Mouse (Mus musculus) limb, embryonic 12.5 days (tissue): ENCODE results near the gene Naa80. TPM values are rescaled to one million over a fixed set of nuclear protein-coding genes. Genes with fewer than 3 reads are reported as not detected.
A peak's percentile ranks its signal among the peaks of the same experiment; 100 is the strongest.

Experiments
- ATAC-seq: fragments of 200-750 bp; cut with Nextera tagmentation; 2 replicates; pipeline ENCODE4 v1.8.0; 2017; ENCODE audit warnings: low read depth, moderate TSS enrichment; ENCODE audit not compliant: insufficient number of reproducible peaks, insufficient read depth, low FRiP score, low TSS enrichment
- H3K27ac ChIP-seq: fragments of 300-500 bp; sonication (generic); 2 replicates; pipeline ENCODE4 v1.5.1; 2016; ENCODE audit warnings: mild to moderate bottlenecking, moderate library complexity
- H3K27me3 ChIP-seq: fragments of 300-500 bp; sonication (generic); 2 replicates; pipeline ENCODE4 v1.6.1; 2016; ENCODE audit warnings: mild to moderate bottlenecking, moderate library complexity
- H3K36me3 ChIP-seq: fragments of 300-500 bp; sonication (generic); 2 replicates; pipeline ENCODE4 v1.6.1; 2016; ENCODE audit warnings: mild to moderate bottlenecking, moderate library complexity
- H3K4me1 ChIP-seq: fragments of 300-500 bp; sonication (generic); replicated peaks from 2 replicates; pipeline ENCODE4 v1.6.1; 2016
- H3K4me2 ChIP-seq: fragments of 300-500 bp; sonication (generic); 2 replicates; pipeline ENCODE4 v1.6.1; 2016; ENCODE audit warnings: mild to moderate bottlenecking, moderate library complexity
- H3K4me3 ChIP-seq: fragments of 300-500 bp; sonication (generic); replicated peaks from 2 replicates; pipeline ENCODE4 v1.5.1; 2016; ENCODE audit warnings: mild to moderate bottlenecking
- H3K9ac ChIP-seq: fragments of 300-500 bp; sonication (generic); replicated peaks from 2 replicates; pipeline ENCODE4 v1.6.1; 2016; ENCODE audit warnings: mild to moderate bottlenecking, moderate library complexity
- H3K9me3 ChIP-seq: fragments of 300-500 bp; sonication (generic); 2 replicates; pipeline ENCODE4 v1.6.1; 2016; ENCODE audit warnings: mild to moderate bottlenecking, moderate library complexity
- WGBS: fragments of 180-500 bp; shearing (Covaris S2); methylation state at CpG from one replicate; pipeline ENCODE4 v1.1.7; 2016; 5-methylcytosine and 5-hydroxymethylcytosine counted together
- polyA plus RNA-seq: library from polyadenylated mRNA; unstranded; fragments of >200 nt; fragmentation: Nextera tagmentation; extraction: Ambion mirVana; gene quantifications from 2 replicates; pipeline ENCODE4 v1.2.1, GENCODE M21; 2016

The Naa80 gene
- polyA plus RNA-seq, 1 experiment from 2014 or later = 14.3 TPM

- peaks cover 63% of the 10 kb centered on the region for H3K4me1 ChIP-seq
- H3K4me3 ChIP-seq = peak overlapping the region; percentile 39
- no peak; the same call in none of the 2 replicates for ATAC-seq
Observed at GRCm38 (mm10) chr9:107611456-107612190, 32.9 kb downstream of the Naa80 start.

DNA sequence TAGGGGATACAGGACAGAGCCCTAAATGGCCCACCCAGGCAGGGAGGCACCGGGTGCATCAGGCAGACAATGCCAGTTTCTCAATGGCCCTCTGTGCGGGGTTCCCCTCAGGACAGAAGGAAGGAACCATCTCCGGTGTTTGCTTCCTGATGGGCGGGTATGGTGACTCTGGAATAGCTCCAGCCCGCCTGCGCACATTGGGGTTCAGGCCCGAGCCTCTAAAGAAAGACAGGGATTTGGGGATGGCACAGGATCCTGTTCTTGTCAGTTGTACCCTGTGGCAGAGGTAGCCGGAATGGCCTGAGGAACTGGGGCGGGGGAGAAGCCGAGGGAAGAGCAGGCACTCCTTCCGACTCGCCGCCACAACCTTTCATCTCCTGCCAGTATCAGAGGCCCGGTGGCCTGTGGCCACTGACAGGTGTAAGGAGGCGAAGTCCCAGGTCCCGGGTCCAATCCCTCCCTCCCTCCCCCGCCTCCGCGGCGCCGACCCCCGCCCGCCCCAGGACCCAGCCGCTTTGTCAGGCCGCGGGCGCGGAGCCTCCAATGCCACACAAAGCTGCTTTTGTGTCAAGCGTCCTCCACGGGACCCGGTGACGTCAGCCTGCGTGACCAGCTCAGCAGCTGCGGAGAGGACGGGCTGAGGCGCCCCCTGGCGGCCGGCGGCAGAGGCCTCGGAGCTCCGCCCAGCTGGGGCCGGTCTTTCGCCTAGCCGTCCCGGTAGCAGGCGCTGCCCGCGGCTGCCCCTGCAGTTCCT is 33.7 kb downstream of the Naa80 start:
- Histone ChIP-seq H3K36me3 (peaks cover 39% of the 10 kb centered on the region), H3K9ac (peak overlapping the region; percentile 60), H3K27me3 (no peaks in the 10 kb centered on the region), H3K27ac (peak overlapping the region; percentile 91), H3K4me3 (peak overlapping the region; percentile 39), H3K4me1 (peaks cover 56% of the 10 kb centered on the region), H3K9me3 (no peaks in the 10 kb centered on the region), H3K4me2 (peak overlapping the region; percentile 70)
- WGBS = 9% methylated on average over 46 of the region's 48 CpGs
- peak; percentile 87 for ATAC-seq

More at GRCm38 (mm10) chr9:107611456-107612190, 32.9 kb downstream of the Naa80 start:
- WGBS = 79% methylated on average over 6 of the region's 6 CpGs
- Histone ChIP-seq H3K9ac (peak overlapping the region; percentile 60; the same call in 1 of the 2 replicates), H3K4me2 (peak overlapping the region; percentile 70), H3K27me3 (no peaks in the 10 kb centered on the region), H3K9me3 (no peaks in the 10 kb centered on the region), H3K27ac (peak overlapping the region; percentile 91), H3K36me3 (peaks cover 33% of the 10 kb centered on the region)

DNA sequence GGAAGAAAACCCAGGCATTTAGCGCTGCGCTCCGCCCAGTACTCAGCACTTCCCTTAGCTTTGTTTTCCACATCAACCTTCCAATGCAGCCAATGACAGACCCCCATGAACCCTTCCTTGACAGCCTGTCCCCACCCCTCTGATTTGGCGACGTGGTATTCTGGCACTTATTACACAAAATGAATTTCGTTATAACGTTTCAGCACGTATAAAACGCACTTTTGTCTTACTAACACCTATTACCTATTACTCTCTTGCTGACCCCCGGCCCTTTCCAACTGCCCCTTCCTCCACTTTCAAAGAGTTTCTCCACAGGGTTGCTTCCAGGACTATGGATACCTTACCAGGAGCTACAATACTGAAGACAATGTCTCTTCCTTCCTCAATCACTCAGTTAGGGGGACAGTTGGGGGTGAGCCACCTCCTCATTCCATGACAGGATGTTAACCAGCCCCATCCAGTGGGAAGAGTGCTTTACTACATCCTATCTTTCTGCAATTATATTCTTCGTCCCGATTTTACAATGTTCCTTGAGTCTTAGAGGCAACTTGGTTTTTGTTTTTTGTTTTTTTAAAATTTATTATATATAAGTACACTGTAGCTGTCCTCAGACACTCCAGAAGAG is 34.4 kb downstream of the Naa80 start:
- WGBS = 12% methylated on average over 12 of the region's 12 CpGs
- H3K4me1 ChIP-seq = peaks cover 49% of the 10 kb centered on the region

GRCm38 (mm10) chr9:107615035-107615434 is 36.3 kb downstream of the Naa80 start:
- ATAC-seq = no peak
- H3K36me3 ChIP-seq = peaks cover 65% of the 10 kb centered on the region
- no peak overlapping the region for H3K9ac ChIP-seq
- H3K4me3 ChIP-seq = no peak overlapping the region
- 87% methylated on average over 4 of the region's 4 CpGs for WGBS
- no peak overlapping the region for H3K27ac ChIP-seq
- no peaks in the 10 kb centered on the region for H3K9me3 ChIP-seq
- H3K27me3 ChIP-seq = no peaks in the 10 kb centered on the region
- H3K4me1 ChIP-seq = peaks cover 33% of the 10 kb centered on the region
- H3K4me2 ChIP-seq = no peak overlapping the region

More for the DNA sequence above, 34.4 kb downstream of the Naa80 start:
- peak overlapping the region; percentile 70 for H3K4me2 ChIP-seq
- ATAC-seq = no peak; the same call in 1 of the 2 replicates
- H3K9ac ChIP-seq = peak overlapping the region; percentile 45
- H3K27ac ChIP-seq = peak overlapping the region; percentile 91
- peak overlapping the region; percentile 39 for H3K4me3 ChIP-seq
- H3K36me3 ChIP-seq = peaks cover 46% of the 10 kb centered on the region
- no peaks in the 10 kb centered on the region for H3K27me3 ChIP-seq
- no peaks in the 10 kb centered on the region for H3K9me3 ChIP-seq

DNA sequence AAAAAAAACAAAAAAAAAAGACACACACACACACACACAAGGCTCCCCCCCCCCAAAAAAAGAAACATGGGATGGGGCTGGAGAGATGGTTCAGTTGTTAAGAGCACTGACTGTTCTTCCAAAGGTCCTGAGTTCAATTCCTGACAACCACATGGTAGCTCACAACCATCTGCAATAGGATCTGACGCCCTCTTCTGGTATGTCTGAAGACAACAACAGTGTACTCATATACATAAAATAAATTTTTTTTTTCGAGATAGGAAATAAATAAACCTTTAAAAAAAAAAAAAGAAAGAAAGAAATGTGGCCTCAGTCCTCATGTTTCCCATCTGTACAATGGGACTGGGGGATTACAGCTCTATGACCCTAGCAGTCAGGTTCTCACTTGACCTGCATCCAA is 38.8 kb downstream of the Naa80 start:
- H3K4me2 ChIP-seq = no peak overlapping the region
- H3K4me3 ChIP-seq = no peak overlapping the region
- 79% methylated on average over 2 of the region's 2 CpGs for WGBS
- H3K4me1 ChIP-seq = peaks cover 9% of the 10 kb centered on the region; the same call in 1 of the 2 replicates
- no peak for ATAC-seq
- no peaks in the 10 kb centered on the region for H3K9me3 ChIP-seq
- peaks cover 79% of the 10 kb centered on the region for H3K36me3 ChIP-seq
- H3K27me3 ChIP-seq = no peaks in the 10 kb centered on the region
- no peak overlapping the region for H3K27ac ChIP-seq
- H3K9ac ChIP-seq = no peak overlapping the region

DNA sequence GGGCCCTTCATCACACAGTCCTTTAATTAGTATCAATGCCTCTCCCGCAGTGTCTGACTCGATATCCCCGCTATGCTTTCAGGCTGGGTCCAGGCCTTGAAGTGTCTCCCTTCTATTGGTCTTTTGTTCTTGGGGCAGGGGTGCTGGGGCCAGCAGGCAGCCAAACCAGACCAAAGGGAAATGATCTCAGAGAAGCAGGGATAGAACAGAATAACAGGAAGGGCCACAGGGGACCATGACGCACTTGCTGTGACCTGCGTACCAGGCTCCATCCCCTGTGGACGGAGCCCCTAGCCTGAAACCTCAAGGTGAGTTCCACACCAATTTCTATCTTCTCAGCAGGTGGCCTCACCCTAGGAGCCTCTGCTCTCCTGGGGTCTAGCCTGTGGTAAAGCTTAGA is 39.4 kb downstream of the Naa80 start:
- H3K27ac ChIP-seq = no peak overlapping the region
- 94% methylated on average over 6 of the region's 6 CpGs for WGBS
- no peaks in the 10 kb centered on the region for H3K27me3 ChIP-seq
- H3K4me3 ChIP-seq = no peak overlapping the region
- H3K4me2 ChIP-seq = no peak overlapping the region
- peaks cover 85% of the 10 kb centered on the region for H3K36me3 ChIP-seq
- H3K4me1 ChIP-seq = peaks cover 6% of the 10 kb centered on the region; the same call in 1 of the 2 replicates
- H3K9me3 ChIP-seq = no peaks in the 10 kb centered on the region
- no peak for ATAC-seq
- H3K9ac ChIP-seq = no peak overlapping the region

DNA sequence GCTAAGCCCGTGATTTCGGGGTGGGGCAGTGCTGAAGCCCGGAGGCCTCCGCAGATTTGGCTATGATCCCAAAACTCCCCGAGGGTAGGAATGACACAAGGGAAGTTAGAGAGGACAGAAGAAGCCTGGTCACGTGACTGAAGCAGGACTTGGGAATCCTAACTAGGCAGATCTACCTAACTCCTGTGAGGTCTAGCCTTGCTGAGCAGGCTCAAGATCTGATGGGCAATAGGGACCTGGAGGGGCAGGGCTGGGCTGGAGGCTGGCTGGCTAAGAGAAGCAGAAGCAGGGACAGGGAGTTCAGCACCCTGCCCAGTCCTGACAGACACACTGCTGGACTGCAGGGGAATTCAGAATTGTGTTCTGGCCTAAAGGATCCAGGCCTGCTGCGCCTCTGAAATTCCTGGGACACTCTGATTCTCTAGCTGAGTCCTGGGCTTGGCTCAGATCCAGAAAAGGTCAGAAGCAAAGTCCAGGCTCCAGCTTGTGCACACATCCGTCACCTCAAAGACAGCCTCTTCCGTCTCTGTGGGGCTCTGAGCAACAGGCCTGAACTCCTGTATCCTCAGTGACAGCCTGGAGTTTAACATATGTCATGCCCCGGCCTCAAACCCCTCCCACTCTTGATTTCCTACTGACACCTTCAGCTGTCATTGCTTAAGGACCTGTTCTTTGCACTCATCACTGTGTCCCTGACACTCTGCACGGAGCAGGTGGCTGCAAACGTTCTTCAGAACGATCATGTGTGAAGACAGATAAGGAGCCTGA is 40.3 kb downstream of the Naa80 start:
- no peak for ATAC-seq
- H3K27ac ChIP-seq = no peak overlapping the region; the same call in 1 of the 2 replicates
- H3K36me3 ChIP-seq = peaks cover 87% of the 10 kb centered on the region
- H3K4me3 ChIP-seq = no peak overlapping the region
- H3K27me3 ChIP-seq = no peaks in the 10 kb centered on the region
- WGBS = 73% methylated on average over 13 of the region's 13 CpGs
- H3K9me3 ChIP-seq = no peaks in the 10 kb centered on the region
- 0 out of 2 replicates have a peak, but pooled peaks cover 3% of the 10 kb centered on the region for H3K4me1 ChIP-seq
- no peak overlapping the region for H3K9ac ChIP-seq
- no peak overlapping the region for H3K4me2 ChIP-seq

DNA sequence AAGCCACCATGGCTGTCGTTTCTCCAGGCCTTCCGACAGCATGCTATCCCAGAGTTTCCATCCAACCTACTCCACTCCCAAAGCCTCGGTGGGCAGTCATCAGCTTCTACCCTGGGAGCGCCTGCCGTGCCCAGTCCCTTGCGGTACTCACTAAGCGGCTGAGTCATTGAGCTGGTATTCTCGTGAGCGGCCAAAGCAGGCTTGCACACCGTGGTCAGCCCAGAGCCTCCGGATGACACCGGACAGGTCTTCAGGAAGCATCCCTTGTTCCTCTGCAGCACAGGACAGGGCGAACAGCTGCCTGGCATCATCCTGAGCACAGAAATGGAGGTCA is 40.8 kb downstream of the Naa80 start:
- H3K4me2 ChIP-seq = no peak overlapping the region
- 0 out of 2 replicates have a peak, but pooled peaks cover 3% of the 10 kb centered on the region for H3K4me1 ChIP-seq
- no peak overlapping the region; the same call in 1 of the 2 replicates for H3K27ac ChIP-seq
- H3K4me3 ChIP-seq = no peak overlapping the region
- 81% methylated on average over 13 of the region's 13 CpGs for WGBS
- no peaks in the 10 kb centered on the region for H3K27me3 ChIP-seq
- H3K9me3 ChIP-seq = no peaks in the 10 kb centered on the region
- no peak for ATAC-seq
- H3K9ac ChIP-seq = no peak overlapping the region
- peaks cover 87% of the 10 kb centered on the region for H3K36me3 ChIP-seq

GRCm38 (mm10) chr9:107620954-107621353 is 42.3 kb downstream of the Naa80 start:
- peaks cover 87% of the 10 kb centered on the region for H3K36me3 ChIP-seq

DNA sequence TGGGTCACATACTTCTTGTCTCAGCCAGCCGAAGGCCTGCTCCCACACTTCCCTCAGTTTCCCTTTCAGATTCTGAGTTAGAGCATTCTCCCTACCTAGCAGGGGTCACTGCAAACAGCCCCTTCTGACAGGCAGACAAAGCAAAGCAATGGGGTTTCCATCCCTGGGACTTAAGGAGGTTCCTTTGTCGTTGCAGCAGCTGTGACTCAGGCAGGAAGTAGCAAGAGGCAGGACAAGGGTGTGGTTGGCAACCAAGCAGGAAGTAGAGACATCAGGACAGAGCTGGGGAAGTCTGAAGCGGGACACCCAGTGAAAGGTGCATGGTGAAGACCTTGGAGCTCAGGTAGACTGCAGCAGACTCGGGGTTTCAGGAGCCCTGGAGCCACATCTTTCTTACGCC is 45.9 kb downstream of the Naa80 start:
- no peaks in the 10 kb centered on the region for H3K9me3 ChIP-seq
- H3K27me3 ChIP-seq = no peaks in the 10 kb centered on the region
- no peak overlapping the region for H3K9ac ChIP-seq
- H3K4me3 ChIP-seq = no peak overlapping the region
- H3K36me3 ChIP-seq = peaks cover 77% of the 10 kb centered on the region
- H3K4me2 ChIP-seq = no peak overlapping the region
- peaks cover 39% of the 10 kb centered on the region for H3K4me1 ChIP-seq
- ATAC-seq = no peak
- peak overlapping the region; percentile 53; the same call in 1 of the 2 replicates for H3K27ac ChIP-seq
- 81% methylated on average over 5 of the region's 5 CpGs for WGBS

More at GRCm38 (mm10) chr9:107620954-107621353, 42.3 kb downstream of the Naa80 start:
- H3K4me3 ChIP-seq = no peak overlapping the region
- no peaks in the 10 kb centered on the region for H3K9me3 ChIP-seq
- no peak overlapping the region for H3K4me2 ChIP-seq
- H3K27ac ChIP-seq = no peak overlapping the region
- H3K4me1 ChIP-seq = peaks cover 4% of the 10 kb centered on the region; the same call in 1 of the 2 replicates
- H3K27me3 ChIP-seq = no peaks in the 10 kb centered on the region
- H3K9ac ChIP-seq = no peak overlapping the region
- ATAC-seq = no peak
